Mouse (Mus musculus) lung, postnatal 0 days (tissue): Measurements from ENCODE around the gene Gtpbp10. TPM values are rescaled to one million over a fixed set of nuclear protein-coding genes. Genes with fewer than 3 reads are reported as not detected.

Experiments used
- ATAC-seq: fragments of 200-750 bp; cut with Nextera tagmentation; 2 replicates; pipeline ENCODE4 v1.8.0; 2017; ENCODE audit warnings: moderate library complexity
- DNase-seq: peaks from one replicate; pipeline ENCODE4 v3.0.0-alpha.2; 2016; ENCODE audit warnings: low spot score
- H3K27ac ChIP-seq: fragments of 300-500 bp; sonication (generic); 2 replicates; pipeline ENCODE4 v1.5.1; 2014; ENCODE audit warnings: antibody characterized with exemption, mild to moderate bottlenecking, low read length, mixed read lengths
- H3K27me3 ChIP-seq: fragments of 300-500 bp; sonication (generic); replicated peaks from 2 replicates; pipeline ENCODE4 v1.6.1; 2014; ENCODE audit warnings: low read length, mixed read lengths; ENCODE audit not compliant: insufficient read depth
- H3K36me3 ChIP-seq: fragments of 300-500 bp; sonication (generic); 2 replicates; pipeline ENCODE4 v1.6.1; 2014; ENCODE audit warnings: low read length, mixed read lengths; ENCODE audit not compliant: insufficient read depth
- H3K4me1 ChIP-seq: fragments of 300-500 bp; sonication (generic); 2 replicates; pipeline ENCODE4 v1.6.1; 2014; ENCODE audit warnings: antibody characterized with exemption, low read depth, low read length, mixed read lengths; ENCODE audit not compliant: insufficient read depth
- H3K4me2 ChIP-seq: fragments of 300-500 bp; sonication (generic); replicated peaks from 2 replicates; pipeline ENCODE4 v1.6.1; 2014; ENCODE audit warnings: low read depth, mild to moderate bottlenecking, low read length, moderate library complexity, mixed read lengths
- H3K4me3 ChIP-seq: fragments of 300-500 bp; sonication (generic); 2 replicates; pipeline ENCODE4 v1.5.1; 2014; ENCODE audit warnings: low read depth, low read length
- H3K9ac ChIP-seq: fragments of 300-500 bp; sonication (generic); replicated peaks from 2 replicates; pipeline ENCODE4 v1.6.1; 2014; ENCODE audit warnings: low read depth, mild to moderate bottlenecking
- H3K9me3 ChIP-seq: fragments of 300-500 bp; sonication (generic); 2 replicates; pipeline ENCODE4 v1.6.1; 2016; ENCODE audit warnings: low read length, mixed read lengths
- CTCF ChIP-seq: IDR thresholded peaks from 2 replicates; pipeline ENCODE4 v1.5.1; 2016; ENCODE audit warnings: antibody characterized with exemption, mild to moderate bottlenecking
- EP300 ChIP-seq: IDR thresholded peaks from 2 replicates; pipeline ENCODE4 v1.6.1; 2016; ENCODE audit warnings: antibody characterized with exemption, mild to moderate bottlenecking, control low read depth
- WGBS: fragments of 180-500 bp; shearing (Covaris S2); extraction: QIAGEN DNeasy Blood & Tissue Kit; methylation state at CpG from one replicate; pipeline ENCODE4 v1.1.7; 2014; 5-methylcytosine and 5-hydroxymethylcytosine counted together
- polyA plus RNA-seq: library from polyadenylated mRNA; unstranded; fragments of >200 nt; fragmentation: Nextera tagmentation; extraction: Ambion mirVana; gene quantifications from 2 replicates; pipeline ENCODE4 v1.2.1, GENCODE M21; 2015

Gene Gtpbp10
- polyA plus RNA-seq, 1 experiment from 2014 or later: 10.6 TPM

DNA sequence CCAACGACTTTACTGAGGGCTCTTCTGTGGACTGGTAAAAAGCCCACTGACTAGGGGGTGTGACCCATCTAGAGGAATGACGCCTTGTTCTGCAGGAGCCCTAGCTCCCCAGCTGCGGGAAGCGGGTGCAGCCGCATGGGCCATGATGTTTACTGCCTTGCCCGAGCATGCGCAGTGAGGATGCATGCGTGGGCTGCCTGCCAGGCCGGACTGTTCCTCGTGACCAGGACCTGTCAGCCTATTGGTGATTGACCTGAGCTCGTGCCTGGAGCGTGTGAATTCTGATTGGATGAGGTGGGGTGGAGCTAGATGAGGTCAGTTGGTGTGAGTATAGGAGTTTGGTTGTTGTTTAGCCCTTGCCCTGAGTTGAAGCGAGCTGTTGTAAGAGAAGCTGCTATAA is 54.9 kb downstream of the Gtpbp10 start:
- no peaks in the 10 kb centered on the region for H3K36me3 ChIP-seq
- no peak overlapping the region for H3K9ac ChIP-seq
- H3K4me3 ChIP-seq: no peak overlapping the region
- H3K4me2 ChIP-seq: no peak overlapping the region
- no peak overlapping the region for H3K27ac ChIP-seq
- H3K9me3 ChIP-seq: no peaks in the 10 kb centered on the region
- TF ChIP-seq EP300 (no peak), CTCF (no peak)
- no peak for ATAC-seq
- WGBS: 85% methylated on average over 13 of the region's 13 CpGs
- no peak for DNase-seq
- H3K4me1 ChIP-seq: no peaks in the 10 kb centered on the region
- H3K27me3 ChIP-seq: no peaks in the 10 kb centered on the region

DNA sequence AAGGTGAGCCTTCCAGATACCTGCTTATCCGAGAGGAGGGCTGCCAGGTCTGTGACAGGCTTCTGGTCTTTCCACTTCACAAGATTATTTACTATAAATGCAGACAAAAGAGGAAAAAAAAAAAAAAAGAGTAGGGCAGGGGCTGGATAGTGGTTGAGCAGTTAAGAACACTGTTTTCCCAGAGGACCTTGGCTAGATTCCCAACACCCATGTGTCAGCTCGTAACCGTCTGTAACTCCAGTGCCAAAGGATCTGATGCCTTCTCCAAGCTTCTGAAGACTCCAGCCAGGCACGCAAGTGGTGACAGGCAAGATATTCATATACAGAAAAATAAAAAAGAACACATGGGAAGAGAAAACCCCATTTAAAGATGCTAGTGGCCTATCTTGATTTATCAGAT is 56.0 kb downstream of the Gtpbp10 start:
- H3K9me3 ChIP-seq: no peaks in the 10 kb centered on the region
- no peak overlapping the region for H3K4me2 ChIP-seq
- H3K36me3 ChIP-seq: no peaks in the 10 kb centered on the region
- TF ChIP-seq CTCF (no peak), EP300 (no peak)
- no peak for DNase-seq
- H3K9ac ChIP-seq: no peak overlapping the region
- H3K4me3 ChIP-seq: no peak overlapping the region
- 60% methylated on average over 4 of the region's 4 CpGs for WGBS
- ATAC-seq: no peak
- H3K4me1 ChIP-seq: no peaks in the 10 kb centered on the region
- no peaks in the 10 kb centered on the region for H3K27me3 ChIP-seq
- H3K27ac ChIP-seq: no peak overlapping the region

GRCm38 (mm10) chr5:5501583-5501982 is 57.8 kb downstream of the Gtpbp10 start:
- Histone ChIP-seq H3K4me3 (no peak overlapping the region), H3K27ac (no peak overlapping the region), H3K4me1 (no peaks in the 10 kb centered on the region), H3K36me3 (no peaks in the 10 kb centered on the region), H3K9me3 (no peaks in the 10 kb centered on the region), H3K9ac (no peak overlapping the region), H3K27me3 (no peaks in the 10 kb centered on the region), H3K4me2 (no peak overlapping the region)
- WGBS: 56% methylated on average over 2 of the region's 2 CpGs
- TF ChIP-seq EP300 (no peak), CTCF (no peak)
- ATAC-seq (no peak), DNase-seq (peak; percentile 33)

- ATAC-seq (no peak), DNase-seq (no peak)
- no peak overlapping the region for H3K27ac ChIP-seq
- H3K9me3 ChIP-seq: no peaks in the 10 kb centered on the region
- H3K27me3 ChIP-seq: no peaks in the 10 kb centered on the region
- WGBS: 59% methylated on average over 3 of the region's 3 CpGs
- no peaks in the 10 kb centered on the region for H3K36me3 ChIP-seq
- no peak overlapping the region for H3K4me2 ChIP-seq
- H3K4me1 ChIP-seq: no peaks in the 10 kb centered on the region
- no peak overlapping the region for H3K9ac ChIP-seq
- TF ChIP-seq EP300: no peak
- no peak for TF ChIP-seq CTCF
- H3K4me3 ChIP-seq: no peak overlapping the region
These were observed 62.9 kb downstream of the Gtpbp10 start for GRCm38 (mm10) chr5:5496393-5496792.

GRCm38 (mm10) chr5:5495042-5495441 is 64.3 kb downstream of the Gtpbp10 start:
- Histone ChIP-seq H3K4me1 (no peaks in the 10 kb centered on the region), H3K4me2 (no peak overlapping the region), H3K9me3 (no peaks in the 10 kb centered on the region), H3K9ac (no peak overlapping the region), H3K27ac (no peak overlapping the region), H3K4me3 (no peak overlapping the region), H3K36me3 (no peaks in the 10 kb centered on the region), H3K27me3 (no peaks in the 10 kb centered on the region)
- TF ChIP-seq EP300 (no peak), CTCF (no peak)
- WGBS: 67% methylated on average over 4 of the region's 4 CpGs
- ATAC-seq (peak; percentile 57; the same call in 1 of the 2 replicates), DNase-seq (no peak)

- no peak overlapping the region for H3K9ac ChIP-seq
- H3K36me3 ChIP-seq: no peaks in the 10 kb centered on the region
- 0 out of 2 replicates have a peak, but pooled peaks have one; percentile 12 for TF ChIP-seq EP300
- peak; percentile 84 for TF ChIP-seq CTCF
- H3K4me2 ChIP-seq: no peak overlapping the region
- no peaks in the 10 kb centered on the region for H3K27me3 ChIP-seq
- no peaks in the 10 kb centered on the region for H3K9me3 ChIP-seq
- ATAC-seq: peak; percentile 32
- 39% methylated on average over 16 of the region's 16 CpGs for WGBS
- no peak overlapping the region for H3K27ac ChIP-seq
- no peaks in the 10 kb centered on the region for H3K4me1 ChIP-seq
- peak; percentile 77 for DNase-seq
- H3K4me3 ChIP-seq: no peak overlapping the region
These were observed 64.9 kb downstream of the Gtpbp10 start for GRCm38 (mm10) chr5:5494269-5495005.
